Mouse (Mus musculus): ENCODE measurements at regions not wholly inside any gene's neighbourhood (a gene's known extent, or its start where the extent isn't known, plus 50 kb on each side); places are given as distances from the start of the nearest gene placed in this dataset.

GRCm38 (mm10) chr13:112213652-112214081 lies 74.6 kb upstream of the Ankrd55 start:
- TF ChIP-seq CTCF (IDR thresholded peaks at IDR 0.05; ENCODE audit: low read depth, low read length) (no peak), POLR2A (IDR thresholded peaks at IDR 0.05; ENCODE audit: borderline replicate concordance, low read depth, low read length) (no peak)
- no peak overlapping the region for H3K27ac ChIP-seq (ENCODE audit: insufficient read depth, low read depth, low read length)
- H3K4me1 ChIP-seq (ENCODE audit: control insufficient read depth, insufficient read depth, low read length): no peaks in the 10 kb centered on the region
- H3K4me3 ChIP-seq (ENCODE audit: insufficient read depth, low read length): no peak overlapping the region

- Histone ChIP-seq H3K4me3 (ENCODE audit: insufficient read depth, low read length) (no peak overlapping the region), H3K4me1 (ENCODE audit: control insufficient read depth, insufficient read depth, low read length) (no peaks in the 10 kb centered on the region), H3K27ac (ENCODE audit: insufficient read depth, low read depth, low read length) (no peak overlapping the region)
- TF ChIP-seq CTCF (IDR thresholded peaks at IDR 0.05; ENCODE audit: low read depth, low read length) (no peak), POLR2A (IDR thresholded peaks at IDR 0.05; ENCODE audit: borderline replicate concordance, low read depth, low read length) (no peak)
Measured at GRCm38 (mm10) chr13:112216084-112216483, 72.2 kb upstream of the Ankrd55 start.

GRCm38 (mm10) chr13:112218389-112218788 lies 69.9 kb upstream of the Ankrd55 start:
- Histone ChIP-seq H3K4me1 (ENCODE audit: control insufficient read depth, insufficient read depth, low read length) (no peaks in the 10 kb centered on the region), H3K27ac (ENCODE audit: insufficient read depth, low read depth, low read length) (no peak overlapping the region), H3K4me3 (ENCODE audit: insufficient read depth, low read length) (no peak overlapping the region)
- TF ChIP-seq POLR2A (IDR thresholded peaks at IDR 0.05; ENCODE audit: borderline replicate concordance, low read depth, low read length) (no peak), CTCF (IDR thresholded peaks at IDR 0.05; ENCODE audit: low read depth, low read length) (no peak)

GRCm38 (mm10) chr13:112220184-112220583 lies 68.1 kb upstream of the Ankrd55 start:
- Histone ChIP-seq H3K4me3 (ENCODE audit: insufficient read depth, low read length) (no peak overlapping the region), H3K27ac (ENCODE audit: insufficient read depth, low read depth, low read length) (no peak overlapping the region), H3K4me1 (ENCODE audit: control insufficient read depth, insufficient read depth, low read length) (no peaks in the 10 kb centered on the region)
- TF ChIP-seq CTCF (IDR thresholded peaks at IDR 0.05; ENCODE audit: low read depth, low read length) (no peak), POLR2A (IDR thresholded peaks at IDR 0.05; ENCODE audit: borderline replicate concordance, low read depth, low read length) (no peak)

GRCm38 (mm10) chr13:112223616-112224015 lies 64.6 kb upstream of the Ankrd55 start:
- TF ChIP-seq POLR2A (IDR thresholded peaks at IDR 0.05; ENCODE audit: borderline replicate concordance, low read depth, low read length): no peak
- TF ChIP-seq CTCF (IDR thresholded peaks at IDR 0.05; ENCODE audit: low read depth, low read length): no peak
- no peaks in the 10 kb centered on the region for H3K4me1 ChIP-seq (ENCODE audit: control insufficient read depth, insufficient read depth, low read length)
- no peak overlapping the region for H3K4me3 ChIP-seq (ENCODE audit: insufficient read depth, low read length)

DNA sequence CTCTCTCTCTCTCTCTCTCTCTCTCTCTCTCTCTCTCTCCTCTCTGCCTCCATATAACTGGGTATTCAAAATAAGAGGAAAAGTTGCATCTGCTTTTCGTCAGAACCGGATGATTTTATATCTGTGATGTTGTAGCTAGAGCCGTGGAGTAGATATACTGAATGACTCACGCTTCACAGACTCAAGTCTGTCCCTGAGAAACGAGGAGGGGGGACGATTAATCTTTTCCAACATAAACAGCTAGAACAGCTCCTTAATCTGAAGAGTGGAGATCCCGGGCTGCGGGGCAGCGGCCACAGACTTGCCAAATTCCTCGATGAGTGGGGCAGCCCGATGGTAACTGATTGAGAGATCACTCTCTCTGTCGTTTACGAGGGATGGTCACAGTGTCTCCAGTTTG lies 60.5 kb upstream of the Ankrd55 start:
- Histone ChIP-seq H3K4me3 (ENCODE audit: insufficient read depth, low read length) (no peak overlapping the region), H3K27ac (ENCODE audit: insufficient read depth, low read depth, low read length) (no peak overlapping the region), H3K4me1 (ENCODE audit: control insufficient read depth, insufficient read depth, low read length) (no peaks in the 10 kb centered on the region)
- TF ChIP-seq POLR2A (IDR thresholded peaks at IDR 0.05; ENCODE audit: borderline replicate concordance, low read depth, low read length) (no peak), CTCF (IDR thresholded peaks at IDR 0.05; ENCODE audit: low read depth, low read length) (no peak)

More at GRCm38 (mm10) chr13:112223616-112224015, 64.6 kb upstream of the Ankrd55 start:
- H3K27ac ChIP-seq (ENCODE audit: insufficient read depth, low read depth, low read length): no peak overlapping the region

- Histone ChIP-seq H3K4me1 (ENCODE audit: control insufficient read depth, insufficient read depth, low read length) (no peaks in the 10 kb centered on the region), H3K27ac (ENCODE audit: insufficient read depth, low read depth, low read length) (no peak overlapping the region), H3K4me3 (ENCODE audit: insufficient read depth, low read length) (no peak overlapping the region)
- TF ChIP-seq POLR2A (IDR thresholded peaks at IDR 0.05; ENCODE audit: borderline replicate concordance, low read depth, low read length) (no peak), CTCF (IDR thresholded peaks at IDR 0.05; ENCODE audit: low read depth, low read length) (no peak)
Measured at GRCm38 (mm10) chr13:112228846-112229245, 59.4 kb upstream of the Ankrd55 start.

DNA sequence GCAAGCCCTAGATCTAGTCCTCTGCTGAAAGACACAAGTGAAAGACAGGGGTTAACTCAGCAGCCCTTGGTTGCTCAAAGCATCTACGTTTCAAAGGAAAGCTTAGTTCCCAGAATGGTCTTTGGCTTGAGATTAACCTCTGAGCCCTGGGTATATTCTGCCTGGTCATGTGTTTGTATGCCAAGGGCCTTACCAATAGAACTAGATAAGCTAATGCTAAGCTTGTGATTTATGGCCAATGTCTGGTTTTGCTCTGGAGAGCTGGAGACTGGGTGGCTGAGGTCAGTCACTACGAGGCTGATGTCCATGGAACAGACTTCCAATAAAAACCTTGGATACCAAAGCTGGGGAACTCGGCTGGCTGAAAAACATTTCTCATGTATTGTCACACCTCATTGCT lies 58.1 kb upstream of the Ankrd55 start:
- TF ChIP-seq POLR2A (IDR thresholded peaks at IDR 0.05; ENCODE audit: borderline replicate concordance, low read depth, low read length) (no peak), CTCF (IDR thresholded peaks at IDR 0.05; ENCODE audit: low read depth, low read length) (no peak)
- no peak overlapping the region for H3K4me3 ChIP-seq (ENCODE audit: insufficient read depth, low read length)
- H3K27ac ChIP-seq (ENCODE audit: insufficient read depth, low read depth, low read length): no peak overlapping the region
- no peaks in the 10 kb centered on the region for H3K4me1 ChIP-seq (ENCODE audit: control insufficient read depth, insufficient read depth, low read length)

DNA sequence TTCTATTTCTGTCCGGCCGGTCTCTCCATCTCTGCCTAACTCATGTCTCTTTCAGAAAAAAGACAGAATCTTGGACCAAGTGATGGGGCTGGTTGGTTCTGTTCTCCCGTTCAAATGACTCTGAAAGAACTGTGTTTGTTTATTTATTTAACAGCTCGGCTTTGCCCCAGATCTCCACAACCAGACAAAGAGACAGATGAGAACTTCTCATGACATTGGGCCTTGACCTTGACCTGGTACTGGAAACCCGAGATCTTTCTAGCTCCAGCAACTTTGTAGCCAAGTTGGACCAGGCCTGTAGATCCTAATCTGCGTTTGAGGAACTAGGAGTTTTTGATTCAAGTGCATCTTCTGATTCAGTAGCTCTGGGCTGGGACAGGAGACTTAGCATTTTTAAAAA lies 53.6 kb upstream of the Ankrd55 start:
- no peak overlapping the region for H3K4me3 ChIP-seq (ENCODE audit: insufficient read depth, low read length)
- H3K4me1 ChIP-seq (ENCODE audit: control insufficient read depth, insufficient read depth, low read length): no peaks in the 10 kb centered on the region
- H3K27ac ChIP-seq (ENCODE audit: insufficient read depth, low read depth, low read length): no peak overlapping the region
- TF ChIP-seq POLR2A (IDR thresholded peaks at IDR 0.05; ENCODE audit: borderline replicate concordance, low read depth, low read length): no peak
- TF ChIP-seq CTCF (IDR thresholded peaks at IDR 0.05; ENCODE audit: low read depth, low read length): no peak

DNA sequence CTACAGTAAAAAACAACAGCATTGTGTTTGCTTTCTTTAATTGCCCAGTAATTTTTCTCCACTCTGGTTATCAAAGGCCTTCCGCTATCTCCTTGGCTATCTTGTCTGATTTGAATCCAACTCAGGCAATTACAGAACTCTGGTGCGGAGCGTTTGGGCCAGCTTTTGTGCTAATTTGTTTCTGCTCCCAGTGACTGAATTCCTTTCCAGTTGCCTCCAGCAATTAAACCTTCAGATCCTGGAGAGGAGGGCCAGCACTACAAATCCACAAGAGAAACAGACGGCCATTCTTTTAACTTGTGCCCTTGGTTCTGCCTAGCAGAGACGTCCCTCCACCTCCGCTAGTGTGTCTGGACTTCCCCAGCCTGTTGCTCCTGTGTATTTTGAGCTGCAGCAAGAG lies 51.3 kb upstream of the Ankrd55 start:
- H3K4me1 ChIP-seq (ENCODE audit: control insufficient read depth, insufficient read depth, low read length): no peaks in the 10 kb centered on the region
- no peak overlapping the region for H3K27ac ChIP-seq (ENCODE audit: insufficient read depth, low read depth, low read length)
- no peak for TF ChIP-seq CTCF (IDR thresholded peaks at IDR 0.05; ENCODE audit: low read depth, low read length)
- no peak for TF ChIP-seq POLR2A (IDR thresholded peaks at IDR 0.05; ENCODE audit: borderline replicate concordance, low read depth, low read length)
- no peak overlapping the region for H3K4me3 ChIP-seq (ENCODE audit: insufficient read depth, low read length)

- Histone ChIP-seq H3K4me1 (ENCODE audit: control insufficient read depth, insufficient read depth, low read length) (no peaks in the 10 kb centered on the region), H3K4me3 (ENCODE audit: insufficient read depth, low read length) (no peak overlapping the region), H3K27ac (ENCODE audit: insufficient read depth, low read depth, low read length) (no peak overlapping the region)
- TF ChIP-seq CTCF (IDR thresholded peaks at IDR 0.05; ENCODE audit: low read depth, low read length): no peak
- TF ChIP-seq POLR2A (IDR thresholded peaks at IDR 0.05; ENCODE audit: borderline replicate concordance, low read depth, low read length): no peak
Measured at GRCm38 (mm10) chr13:112237377-112237776, 50.9 kb upstream of the Ankrd55 start.
